In genomic region chr13:9350670-9351069, GRCm38 (mm10) we compare ENCODE assay signal across 8 mouse cellular contexts.
DNase-seq lines count a peak whose midpoint lies in the region; ATAC-seq and TF ChIP-seq lines count a peak whose summit lies in the region.

No protein-coding gene starts in this region.

- H3K4me3 ChIP-seq in intestine, postnatal 0 days (ENCODE audit: low read depth, low read length) = no peak overlapping the region

- H3K4me1 ChIP-seq in intestine, postnatal 0 days (replicated peaks; ENCODE audit: control insufficient read depth, insufficient read depth, low read length) = 0 out of 2 replicates have a peak, but pooled peaks cover 2% of the 10 kb centered on the region

- ATAC-seq in intestine, postnatal 0 days = no peak

- WGBS in intestine, postnatal 0 days = 80% methylated on average over 2 of the region's 2 CpGs

- no peak overlapping the region for H3K4me2 ChIP-seq in intestine, postnatal 0 days (replicated peaks; ENCODE audit: low read depth)

- H3K9ac ChIP-seq in intestine, postnatal 0 days (ENCODE audit: low read depth, low read length) = no peak overlapping the region

- DNase-seq in cerebellum, adult 18-20 months = peak; percentile 16 to 22
- no peak for DNase-seq in cerebellum, postnatal 4 days (ENCODE audit: low spot score in 2 of 2)
- DNase-seq in 3134 (ENCODE audit: extremely low read depth, insufficient read length, low spot score) = peak; percentile 10
- peak; percentile 54 to 69 for DNase-seq in heart, adult 9 months (ENCODE audit: low spot score in 2 of 2)
- DNase-seq in left cerebral cortex, adult 9 months (ENCODE audit: low spot score in 2 of 2) = peak; percentile 22 to 62
- DNase-seq in thymus, postnatal 25 days = no peak
- no peak for DNase-seq in neural tube, embryonic 10.5 days (ENCODE audit: extremely low spot score, low spot score)

- no peaks in the 10 kb centered on the region for H3K9me3 ChIP-seq in intestine, postnatal 0 days (ENCODE audit: control insufficient read depth)

- no peaks in the 10 kb centered on the region for H3K27me3 ChIP-seq in intestine, postnatal 0 days (replicated peaks; ENCODE audit: control insufficient read depth, insufficient read depth, low read length)

- no peak for TF ChIP-seq CTCF in intestine, postnatal 0 days (IDR thresholded peaks at IDR 0.05; ENCODE audit: low read depth)

- no peak overlapping the region for H3K27ac ChIP-seq in intestine, postnatal 0 days (ENCODE audit: low read depth, low read length)

- H3K36me3 ChIP-seq in intestine, postnatal 0 days (ENCODE audit: control insufficient read depth, insufficient read depth) = no peaks in the 10 kb centered on the region

Comparison
In these comparisons a context has a peak if more than half of its experiments do, and no peak if none do; other contexts are left out.
1. DNase-seq: peak in cerebellum, adult 18-20 months (2 of 2), 3134 (single experiment), heart, adult 9 months (2 of 2) and left cerebral cortex, adult 9 months (2 of 2); none in cerebellum, postnatal 4 days (0 of 2), thymus, postnatal 25 days (single experiment) and neural tube, embryonic 10.5 days (single experiment).